Mouse (Mus musculus): Measurements from ENCODE around the gene Art4. TPM values are rescaled to one million over a fixed set of nuclear protein-coding genes. Genes with fewer than 3 reads are reported as not detected.
A peak's percentile ranks its signal among the peaks of the same experiment; 100 is the strongest.

The Art4 gene
- polyA plus RNA-seq, 1 experiment from 2014 or later: 0.56 TPM

DNA sequence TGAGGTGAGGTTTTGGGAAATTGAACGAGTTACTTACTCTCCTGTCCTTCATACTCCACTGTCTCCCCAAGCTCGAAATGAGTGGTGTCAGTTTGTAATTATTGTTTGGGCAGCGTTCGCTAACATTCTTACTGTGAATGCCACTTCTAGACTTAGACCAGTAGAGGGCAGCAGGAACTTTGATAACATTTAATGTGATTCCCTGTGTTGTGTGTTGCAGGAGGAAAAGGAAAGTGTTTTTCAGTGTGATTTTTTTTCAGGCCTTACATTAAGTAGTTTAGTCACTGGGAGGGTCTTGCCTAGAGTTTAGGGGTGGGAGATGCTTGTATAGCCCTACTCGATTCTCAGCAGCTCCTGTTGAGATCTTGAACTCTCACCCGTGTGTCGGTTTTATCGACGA, 3.5 kb upstream of the Art4 start:
- H3K4me3 ChIP-seq: no peak overlapping the region
- no peak overlapping the region for H3K27ac ChIP-seq (replicated peaks)
- no peaks in the 10 kb centered on the region for H3K27me3 ChIP-seq
- no peaks in the 10 kb centered on the region for H3K9me3 ChIP-seq
- no peaks in the 10 kb centered on the region for H3K36me3 ChIP-seq
- no peaks in the 10 kb centered on the region for H3K4me1 ChIP-seq
- no peak overlapping the region for H3K4me2 ChIP-seq (replicated peaks)
- ATAC-seq (ENCODE audit: low FRiP score, low read depth): no peak
- 0 out of 2 replicates have a peak overlapping the region, but pooled peaks have one; percentile 11 for H3K9ac ChIP-seq (replicated peaks)
- WGBS: 56% methylated on average over 9 of the region's 9 CpGs

GRCm38 (mm10) chr6:136858420-136858819, 887 bp upstream of the Art4 start:
- Histone ChIP-seq H3K9me3 (no peaks in the 10 kb centered on the region), H3K36me3 (no peaks in the 10 kb centered on the region), H3K9ac (replicated peaks) (no peak overlapping the region), H3K4me3 (no peak overlapping the region), H3K4me2 (replicated peaks) (no peak overlapping the region), H3K27ac (replicated peaks) (no peak overlapping the region), H3K27me3 (no peaks in the 10 kb centered on the region), H3K4me1 (no peaks in the 10 kb centered on the region)
- WGBS: 91% methylated on average over 8 of the region's 8 CpGs
- ATAC-seq (ENCODE audit: low FRiP score, low read depth): no peak

DNA sequence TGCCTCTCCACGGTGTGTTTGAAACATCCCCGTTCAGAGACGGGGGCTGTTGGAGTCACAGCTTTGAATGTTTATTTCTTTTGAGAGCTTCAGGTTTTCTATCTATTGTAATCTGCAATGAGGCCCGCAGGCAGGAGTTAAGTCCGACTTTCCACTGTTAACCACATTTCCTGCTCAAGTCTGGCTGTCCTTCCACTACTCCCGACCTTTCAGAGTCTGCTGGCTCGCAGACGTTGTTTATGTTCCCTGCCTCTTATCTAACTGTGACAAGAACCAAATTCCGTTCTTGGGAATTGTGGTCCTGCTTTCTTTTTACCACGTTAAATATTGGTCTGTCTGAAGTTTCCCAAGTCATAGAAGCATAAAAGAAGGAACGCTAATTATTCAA, 334 bp upstream of the Art4 start:
- Histone ChIP-seq H3K9ac (replicated peaks) (no peak overlapping the region), H3K4me3 (no peak overlapping the region), H3K36me3 (no peaks in the 10 kb centered on the region), H3K27me3 (no peaks in the 10 kb centered on the region), H3K4me2 (replicated peaks) (no peak overlapping the region), H3K9me3 (no peaks in the 10 kb centered on the region), H3K4me1 (no peaks in the 10 kb centered on the region), H3K27ac (replicated peaks) (no peak overlapping the region)
- ATAC-seq (ENCODE audit: low FRiP score, low read depth): no peak
- 67% methylated on average over 11 of the region's 11 CpGs for WGBS

- no peak overlapping the region for H3K4me2 ChIP-seq (replicated peaks)
- no peak for ATAC-seq (ENCODE audit: low FRiP score, low read depth)
Measured at GRCm38 (mm10) chr6:136856071-136856636, 1.4 kb downstream of the Art4 start.

DNA sequence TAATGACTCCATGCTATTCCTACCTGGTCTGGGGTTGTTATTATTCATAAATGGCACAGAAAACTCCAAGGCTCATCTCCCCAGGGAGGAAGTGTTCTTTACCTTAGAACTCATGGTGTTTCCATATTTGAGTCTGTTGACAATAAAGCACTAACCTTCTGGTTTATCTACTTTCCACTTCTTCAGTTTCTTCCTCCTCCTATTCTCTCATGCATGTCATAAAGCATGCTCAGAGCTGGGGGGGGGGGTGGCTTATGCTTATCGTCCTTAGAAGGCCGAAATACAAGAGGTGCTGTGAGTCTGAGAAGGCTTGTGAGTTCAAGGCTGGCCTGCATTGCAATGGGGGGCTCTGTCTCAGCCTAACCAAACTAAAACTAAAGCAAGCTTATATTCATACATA, 2.4 kb downstream of the Art4 start:
- Histone ChIP-seq H3K27ac (replicated peaks) (no peak overlapping the region), H3K4me3 (no peak overlapping the region), H3K27me3 (no peaks in the 10 kb centered on the region), H3K36me3 (no peaks in the 10 kb centered on the region), H3K4me1 (no peaks in the 10 kb centered on the region; the same call in 1 of the 2 replicates), H3K9me3 (no peaks in the 10 kb centered on the region), H3K9ac (replicated peaks) (no peak overlapping the region), H3K4me2 (replicated peaks) (no peak overlapping the region)
- no peak for ATAC-seq (ENCODE audit: low FRiP score, low read depth)
- WGBS: 80% methylated on average over 2 of the region's 2 CpGs

More at GRCm38 (mm10) chr6:136856071-136856636, 1.4 kb downstream of the Art4 start:
- H3K27ac ChIP-seq (replicated peaks): no peak overlapping the region
- WGBS: 79% methylated on average over 14 of the region's 14 CpGs
- no peak overlapping the region for H3K9ac ChIP-seq (replicated peaks)
- no peaks in the 10 kb centered on the region for H3K9me3 ChIP-seq
- H3K4me3 ChIP-seq: no peak overlapping the region
- no peaks in the 10 kb centered on the region; the same call in 1 of the 2 replicates for H3K4me1 ChIP-seq
- no peaks in the 10 kb centered on the region for H3K36me3 ChIP-seq
- no peaks in the 10 kb centered on the region for H3K27me3 ChIP-seq

- H3K4me3 ChIP-seq: no peak overlapping the region
- H3K4me2 ChIP-seq (replicated peaks): no peak overlapping the region
- no peaks in the 10 kb centered on the region for H3K36me3 ChIP-seq
- H3K27me3 ChIP-seq: no peaks in the 10 kb centered on the region
- ATAC-seq (ENCODE audit: low FRiP score, low read depth): no peak
- WGBS: 90% methylated on average over 11 of the region's 11 CpGs
- no peak overlapping the region for H3K9ac ChIP-seq (replicated peaks)
- no peaks in the 10 kb centered on the region; the same call in 1 of the 2 replicates for H3K4me1 ChIP-seq
- H3K27ac ChIP-seq (replicated peaks): no peak overlapping the region
- H3K9me3 ChIP-seq: no peaks in the 10 kb centered on the region
Measured at GRCm38 (mm10) chr6:136854361-136854781, 3.2 kb downstream of the Art4 start.

- Histone ChIP-seq H3K36me3 (no peaks in the 10 kb centered on the region), H3K27ac (replicated peaks) (no peak overlapping the region), H3K27me3 (no peaks in the 10 kb centered on the region), H3K4me1 (no peaks in the 10 kb centered on the region; the same call in 1 of the 2 replicates), H3K4me3 (no peak overlapping the region), H3K4me2 (replicated peaks) (no peak overlapping the region), H3K9me3 (no peaks in the 10 kb centered on the region), H3K9ac (replicated peaks) (no peak overlapping the region)
- ATAC-seq (ENCODE audit: low FRiP score, low read depth): no peak
- 62% methylated on average over 3 of the region's 3 CpGs for WGBS
Measured at GRCm38 (mm10) chr6:136852762-136853161, 4.8 kb downstream of the Art4 start.

- ATAC-seq (ENCODE audit: low FRiP score, low read depth): no peak
- 87% methylated on average over 4 of the region's 4 CpGs for WGBS
- H3K4me3 ChIP-seq: no peak overlapping the region
- H3K36me3 ChIP-seq: no peaks in the 10 kb centered on the region
- H3K4me2 ChIP-seq (replicated peaks): no peak overlapping the region
- no peak overlapping the region for H3K9ac ChIP-seq (replicated peaks)
- no peaks in the 10 kb centered on the region; the same call in 1 of the 2 replicates for H3K4me1 ChIP-seq
- H3K27me3 ChIP-seq: no peaks in the 10 kb centered on the region
- no peaks in the 10 kb centered on the region for H3K9me3 ChIP-seq
- H3K27ac ChIP-seq (replicated peaks): no peak overlapping the region
Measured at GRCm38 (mm10) chr6:136852348-136852747, 5.2 kb downstream of the Art4 start.

GRCm38 (mm10) chr6:136850267-136850666, 7.3 kb downstream of the Art4 start:
- no peak overlapping the region for H3K27ac ChIP-seq (replicated peaks)
- no peaks in the 10 kb centered on the region for H3K27me3 ChIP-seq
- no peak for ATAC-seq (ENCODE audit: low FRiP score, low read depth)
- H3K9me3 ChIP-seq: no peaks in the 10 kb centered on the region
- 86% methylated on average over 6 of the region's 6 CpGs for WGBS
- H3K4me3 ChIP-seq: no peak overlapping the region
- H3K4me2 ChIP-seq (replicated peaks): no peak overlapping the region
- no peak overlapping the region for H3K9ac ChIP-seq (replicated peaks)
- no peaks in the 10 kb centered on the region for H3K36me3 ChIP-seq
- H3K4me1 ChIP-seq: no peaks in the 10 kb centered on the region; the same call in 1 of the 2 replicates

GRCm38 (mm10) chr6:136848971-136849370, 8.6 kb downstream of the Art4 start:
- WGBS: 92% methylated on average over 5 of the region's 5 CpGs
- H3K27ac ChIP-seq (replicated peaks): no peak overlapping the region
- no peaks in the 10 kb centered on the region for H3K9me3 ChIP-seq
- H3K9ac ChIP-seq (replicated peaks): no peak overlapping the region
- no peak overlapping the region for H3K4me3 ChIP-seq
- no peak overlapping the region for H3K4me2 ChIP-seq (replicated peaks)
- no peaks in the 10 kb centered on the region; the same call in 1 of the 2 replicates for H3K4me1 ChIP-seq
- no peak for ATAC-seq (ENCODE audit: low FRiP score, low read depth)
- H3K36me3 ChIP-seq: no peaks in the 10 kb centered on the region
- no peaks in the 10 kb centered on the region for H3K27me3 ChIP-seq

DNA sequence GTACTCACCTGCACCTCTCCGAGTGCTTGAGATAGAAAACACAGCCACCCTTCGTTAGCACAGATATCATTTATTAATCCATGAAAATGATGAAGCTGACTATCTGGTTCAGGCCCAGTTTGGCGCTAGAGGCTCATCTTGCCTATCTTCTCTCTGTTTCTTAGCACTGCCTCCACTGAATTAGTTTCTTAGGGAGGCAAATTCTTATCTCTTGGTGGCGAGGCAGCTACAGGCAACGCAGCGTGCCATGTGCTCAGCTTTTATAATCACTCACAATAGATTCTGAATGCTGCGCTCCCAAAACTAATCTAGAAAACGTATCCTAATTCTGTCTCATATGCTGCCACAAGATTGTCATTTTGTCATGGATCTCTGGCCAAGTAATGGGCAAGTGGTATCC, 9.1 kb downstream of the Art4 start:
- Histone ChIP-seq H3K4me2 (replicated peaks) (no peak overlapping the region), H3K4me3 (no peak overlapping the region), H3K4me1 (no peaks in the 10 kb centered on the region; the same call in 1 of the 2 replicates), H3K27ac (replicated peaks) (no peak overlapping the region), H3K27me3 (no peaks in the 10 kb centered on the region), H3K9ac (replicated peaks) (no peak overlapping the region), H3K36me3 (no peaks in the 10 kb centered on the region), H3K9me3 (no peaks in the 10 kb centered on the region)
- ATAC-seq (ENCODE audit: low FRiP score, low read depth): no peak
- 86% methylated on average over 8 of the region's 8 CpGs for WGBS

DNA sequence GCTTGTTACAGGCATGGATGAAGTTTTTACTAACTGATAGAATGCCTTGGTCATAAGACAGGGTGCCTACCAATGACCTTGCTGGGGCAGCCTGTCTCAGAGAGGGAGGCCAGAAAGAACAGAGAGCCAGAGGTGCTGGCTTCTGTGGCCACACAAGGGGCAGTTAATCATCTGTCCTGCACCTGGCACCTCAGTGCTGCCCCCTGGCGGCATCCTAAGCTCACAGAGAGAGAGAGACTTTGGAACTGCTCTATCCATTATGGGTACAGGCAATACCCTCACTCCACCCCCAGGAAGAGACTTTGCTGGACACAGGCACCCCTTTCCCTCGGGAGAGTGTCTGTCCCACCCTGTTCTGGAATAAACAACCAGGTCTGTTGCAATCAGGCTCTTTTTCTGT, 9.7 kb downstream of the Art4 start:
- Histone ChIP-seq H3K4me1 (no peaks in the 10 kb centered on the region; the same call in 1 of the 2 replicates), H3K9me3 (no peaks in the 10 kb centered on the region), H3K4me2 (replicated peaks) (no peak overlapping the region), H3K36me3 (no peaks in the 10 kb centered on the region), H3K27me3 (no peaks in the 10 kb centered on the region), H3K9ac (replicated peaks) (no peak overlapping the region), H3K27ac (replicated peaks) (no peak overlapping the region), H3K4me3 (no peak overlapping the region)
- 28% methylated on average over 2 of the region's 2 CpGs for WGBS
- ATAC-seq (ENCODE audit: low FRiP score, low read depth): no peak

GRCm38 (mm10) chr6:136847267-136847666, 10.3 kb downstream of the Art4 start:
- H3K27ac ChIP-seq (replicated peaks): no peak overlapping the region
- no peak overlapping the region for H3K9ac ChIP-seq (replicated peaks)
- H3K4me2 ChIP-seq (replicated peaks): no peak overlapping the region
- H3K36me3 ChIP-seq: no peaks in the 10 kb centered on the region
- H3K27me3 ChIP-seq: no peaks in the 10 kb centered on the region
- H3K4me3 ChIP-seq: no peak overlapping the region
- 96% methylated on average over 3 of the region's 3 CpGs for WGBS
- no peaks in the 10 kb centered on the region for H3K4me1 ChIP-seq
- no peak for ATAC-seq (ENCODE audit: low FRiP score, low read depth)
- H3K9me3 ChIP-seq: no peaks in the 10 kb centered on the region
